Mouse (Mus musculus) heart, embryonic 14.5 days (tissue): ENCODE measurements around the gene Nmur1. TPM values are rescaled to one million over a fixed set of nuclear protein-coding genes. Genes with fewer than 3 reads are reported as not detected.
A peak's percentile ranks its signal among the peaks of the same experiment; 100 is the strongest.

ENCODE experiments used
- ATAC-seq: fragments of 200-750 bp; cut with Nextera tagmentation; 2 replicates; pipeline ENCODE4 v1.8.0; 2017; ENCODE audit warnings: low read depth, moderate TSS enrichment; ENCODE audit not compliant: insufficient number of reproducible peaks, insufficient read depth, low FRiP score
- H3K27ac ChIP-seq, 2 experiments: fragments of 200-500 bp in 1 of 2; fragments of 300-500 bp in 1 of 2; sonication (generic) in 1 of 2; replicated peaks in 1 of 2; 2 replicates each; pipeline ENCODE4 v1.5.1; 2012 to 2014; ENCODE audit warnings: low read depth in 2 of 2, low read length in 2 of 2, control low read depth in 1 of 2, mild to moderate bottlenecking in 1 of 2, mixed read lengths in 1 of 2; ENCODE audit not compliant: control insufficient read depth in 1 of 2, insufficient read depth in 1 of 2
- H3K27me3 ChIP-seq: fragments of 300-500 bp; sonication (generic); 2 replicates; pipeline ENCODE4 v1.6.1; 2014; ENCODE audit warnings: mild to moderate bottlenecking, low read length, control low read depth; ENCODE audit not compliant: control insufficient read depth, insufficient read depth
- H3K36me3 ChIP-seq: fragments of 300-500 bp; sonication (generic); 2 replicates; pipeline ENCODE4 v1.6.1; 2014; ENCODE audit warnings: mild to moderate bottlenecking, control low read depth, low read length, mixed read lengths; ENCODE audit not compliant: control insufficient read depth, insufficient read depth
- H3K4me1 ChIP-seq, 2 experiments: fragments of 200-500 bp in 1 of 2; fragments of 300-500 bp in 1 of 2; sonication (generic) in 1 of 2; 2 replicates each; pipeline ENCODE4 v1.6.1; 2012 to 2014; ENCODE audit warnings: low read length in 2 of 2, control low read depth in 1 of 2, mixed read lengths in 1 of 2; ENCODE audit not compliant: control insufficient read depth in 2 of 2, insufficient read depth in 2 of 2
- H3K4me2 ChIP-seq: fragments of 300-500 bp; sonication (generic); 2 replicates; pipeline ENCODE4 v1.6.1; 2014; ENCODE audit warnings: mild to moderate bottlenecking, low read length
- H3K4me3 ChIP-seq, 2 experiments: fragments of 200-500 bp in 1 of 2; fragments of 300-500 bp in 1 of 2; sonication (generic) in 1 of 2; 2 replicates each; pipeline ENCODE4 v1.5.1; 2012 to 2014; ENCODE audit warnings: low read length in 2 of 2, mild to moderate bottlenecking in 2 of 2, control low read depth in 1 of 2, low read depth in 1 of 2, moderate library complexity in 1 of 2; ENCODE audit not compliant: control insufficient read depth in 1 of 2, insufficient read depth in 1 of 2
- H3K9ac ChIP-seq: fragments of 300-500 bp; sonication (generic); 2 replicates; pipeline ENCODE4 v1.6.1; 2014; ENCODE audit warnings: mild to moderate bottlenecking, low read length
- H3K9me3 ChIP-seq: fragments of 300-500 bp; sonication (generic); 2 replicates; pipeline ENCODE4 v1.6.1; 2016; ENCODE audit warnings: low read length, control low read depth; ENCODE audit not compliant: control insufficient read depth
- WGBS: fragments of 180-500 bp; shearing (Covaris S2); extraction: QIAGEN DNeasy Blood & Tissue Kit; methylation state at CpG from one replicate; pipeline ENCODE4 v1.1.7; 2014; 5-methylcytosine and 5-hydroxymethylcytosine counted together
- polyA plus RNA-seq: library from polyadenylated mRNA; unstranded; fragments of >200 nt; fragmentation: Nextera tagmentation; extraction: Ambion mirVana; gene quantifications from 2 replicates; pipeline ENCODE4 v1.2.1, GENCODE M21; 2014

Nmur1 gene
- polyA plus RNA-seq, 1 experiment from 2014 or later = not detected

DNA sequence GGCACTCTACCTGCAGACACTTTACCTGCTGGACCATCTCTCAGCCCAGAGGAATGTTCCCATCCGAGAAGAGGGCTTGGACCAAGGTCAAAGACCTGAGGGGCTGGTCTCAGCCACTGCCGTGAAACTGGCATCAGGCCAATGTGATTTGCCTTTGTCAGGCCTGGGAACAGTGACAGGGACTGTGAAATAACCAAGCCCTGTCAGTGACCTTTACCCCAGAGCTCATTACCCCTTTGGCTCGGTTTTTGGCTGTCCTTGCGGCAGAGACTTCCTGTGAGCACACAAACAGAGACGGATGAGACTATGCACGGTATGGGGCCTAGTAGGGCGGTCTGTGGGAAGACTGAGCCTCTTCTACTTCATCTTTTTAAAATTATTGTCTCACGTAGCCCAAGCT lies 19.1 kb downstream of the Nmur1 start:
- Histone ChIP-seq H3K4me1 (peaks cover 5 to 8% of the 10 kb centered on the region in 2 experiments), H3K4me2 (no peak overlapping the region), H3K9me3 (peaks cover 3% of the 10 kb centered on the region; the same call in 1 of the 2 replicates), H3K27ac (peak overlapping the region in 1 of 2 experiments; percentile 44; a peak in 1 of 4 replicates), H3K27me3 (no peaks in the 10 kb centered on the region), H3K9ac (no peak overlapping the region), H3K36me3 (no peaks in the 10 kb centered on the region), H3K4me3 (no peak overlapping the region)
- WGBS = 48% methylated on average over 8 of the region's 8 CpGs
- no peak for ATAC-seq

DNA sequence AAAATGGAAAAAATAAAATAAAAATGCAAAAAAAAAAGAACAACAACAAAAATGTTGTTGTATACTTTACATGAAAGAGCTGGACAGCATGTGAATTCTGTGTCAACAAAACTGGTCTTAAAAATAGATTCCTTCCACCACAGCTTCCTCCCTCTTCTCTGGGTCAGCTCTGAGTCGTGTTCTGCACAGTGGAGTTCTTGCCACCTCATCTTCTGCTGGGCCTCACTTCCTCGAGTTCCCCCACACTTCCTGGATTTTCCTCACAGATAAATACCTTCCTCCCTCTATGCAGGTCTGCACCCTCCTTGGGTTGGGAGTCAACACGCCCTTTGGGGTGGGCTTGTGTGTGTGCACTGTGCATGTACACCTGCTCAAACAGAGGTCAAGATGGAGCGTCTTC lies 19.7 kb downstream of the Nmur1 start:
- no peaks in the 10 kb centered on the region for H3K36me3 ChIP-seq
- H3K27ac ChIP-seq = no peak overlapping the region
- H3K4me3 ChIP-seq = no peak overlapping the region
- H3K27me3 ChIP-seq = no peaks in the 10 kb centered on the region
- H3K4me1 ChIP-seq = peaks cover 5 to 8% of the 10 kb centered on the region in 2 experiments
- H3K4me2 ChIP-seq = no peak overlapping the region
- 63% methylated on average over 4 of the region's 4 CpGs for WGBS
- H3K9ac ChIP-seq = no peak overlapping the region
- ATAC-seq = no peak
- H3K9me3 ChIP-seq = peaks cover 3% of the 10 kb centered on the region; the same call in 1 of the 2 replicates

DNA sequence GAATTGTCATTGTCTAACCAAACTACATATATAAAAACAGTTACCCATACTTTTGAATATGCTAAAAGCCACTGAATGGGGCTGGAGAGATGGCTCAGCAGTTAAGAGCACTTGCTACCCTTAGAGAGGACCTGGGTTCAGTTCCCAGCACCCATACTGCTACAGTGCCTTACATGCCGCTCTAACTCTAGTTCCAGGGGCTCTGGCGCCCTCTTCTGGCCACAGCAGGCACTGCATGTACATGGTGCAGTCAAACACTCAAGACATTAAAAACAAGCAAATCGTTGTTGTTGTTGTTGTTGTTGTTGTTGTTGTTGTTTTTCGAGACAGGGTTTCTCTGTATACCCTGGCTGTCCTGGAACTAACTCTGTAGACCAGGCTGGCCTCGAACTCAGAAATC lies 21.2 kb downstream of the Nmur1 start:
- Histone ChIP-seq H3K9me3 (peaks cover 3% of the 10 kb centered on the region; the same call in 1 of the 2 replicates), H3K27me3 (no peaks in the 10 kb centered on the region), H3K27ac (no peak overlapping the region), H3K9ac (no peak overlapping the region), H3K4me2 (no peak overlapping the region), H3K36me3 (no peaks in the 10 kb centered on the region), H3K4me1 (peaks cover 5 to 11% of the 10 kb centered on the region in 2 experiments), H3K4me3 (no peak overlapping the region)
- ATAC-seq = no peak
- WGBS = 53% methylated on average over 5 of the region's 5 CpGs

DNA sequence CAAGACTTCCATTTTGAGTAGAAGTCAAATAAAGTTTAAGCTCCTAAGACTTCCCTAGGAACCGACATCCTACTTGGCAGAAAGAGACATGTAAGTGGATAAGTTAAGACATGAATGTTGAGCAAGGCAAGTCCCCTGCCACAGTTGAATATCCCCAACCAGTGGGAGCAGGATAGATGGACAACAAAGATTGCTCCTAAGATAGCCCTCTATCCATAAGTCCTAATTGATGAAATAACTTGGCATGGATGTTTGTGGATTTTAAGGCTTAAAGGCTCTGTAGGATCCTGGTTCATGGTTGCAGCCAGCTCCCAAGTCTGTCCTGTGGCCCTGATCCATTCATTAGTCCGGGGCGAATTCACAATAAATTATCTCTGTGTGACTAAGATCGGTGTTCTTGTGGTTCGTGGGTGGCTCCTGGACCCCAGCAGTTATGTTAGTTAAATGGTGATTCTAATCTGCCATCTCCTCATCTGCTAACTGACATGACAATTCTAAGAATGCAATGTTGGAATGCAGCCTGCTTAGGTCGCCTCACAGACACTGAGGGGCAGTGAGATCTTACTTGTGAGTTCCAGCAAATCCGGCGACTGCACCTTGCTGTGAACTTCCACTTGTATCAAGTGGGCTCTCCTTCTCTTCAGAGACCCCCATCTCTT lies 25.8 kb downstream of the Nmur1 start:
- Histone ChIP-seq H3K9ac (no peak overlapping the region), H3K36me3 (no peaks in the 10 kb centered on the region), H3K27ac (no peak overlapping the region), H3K4me2 (no peak overlapping the region), H3K4me1 (peaks cover 0 to 4% of the 10 kb centered on the region in 2 experiments; a peak in 1 of 4 replicates), H3K27me3 (no peaks in the 10 kb centered on the region), H3K4me3 (no peak overlapping the region), H3K9me3 (peaks cover 3% of the 10 kb centered on the region; the same call in 1 of the 2 replicates)
- no peak for ATAC-seq
- 47% methylated on average over 8 of the region's 8 CpGs for WGBS

DNA sequence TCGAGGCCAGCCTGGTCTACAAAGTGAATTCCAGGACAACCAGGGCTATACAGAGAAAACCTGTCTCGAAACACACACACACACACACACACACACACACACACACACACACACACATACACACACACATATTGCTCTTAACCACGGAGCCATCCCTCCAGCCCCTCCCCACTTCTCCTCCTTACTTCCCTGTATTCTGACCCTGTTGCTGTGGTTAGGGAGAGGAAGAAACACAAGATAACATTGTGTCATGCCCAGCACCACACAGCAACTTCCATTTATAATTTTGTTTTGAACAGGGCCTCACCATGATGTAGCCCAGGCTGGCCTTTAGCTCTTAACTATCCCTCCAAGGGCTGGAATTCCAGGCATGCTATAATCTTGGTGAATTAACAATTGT lies 26.7 kb downstream of the Nmur1 start:
- H3K36me3 ChIP-seq = no peaks in the 10 kb centered on the region
- no peak overlapping the region for H3K4me3 ChIP-seq
- H3K4me1 ChIP-seq = peaks cover 0 to 4% of the 10 kb centered on the region in 2 experiments; a peak in 1 of 4 replicates
- no peak overlapping the region for H3K4me2 ChIP-seq
- H3K9me3 ChIP-seq = no peaks in the 10 kb centered on the region
- 86% methylated on average over 3 of the region's 3 CpGs for WGBS
- no peak for ATAC-seq
- no peak overlapping the region for H3K9ac ChIP-seq
- no peaks in the 10 kb centered on the region for H3K27me3 ChIP-seq
- H3K27ac ChIP-seq = no peak overlapping the region

DNA sequence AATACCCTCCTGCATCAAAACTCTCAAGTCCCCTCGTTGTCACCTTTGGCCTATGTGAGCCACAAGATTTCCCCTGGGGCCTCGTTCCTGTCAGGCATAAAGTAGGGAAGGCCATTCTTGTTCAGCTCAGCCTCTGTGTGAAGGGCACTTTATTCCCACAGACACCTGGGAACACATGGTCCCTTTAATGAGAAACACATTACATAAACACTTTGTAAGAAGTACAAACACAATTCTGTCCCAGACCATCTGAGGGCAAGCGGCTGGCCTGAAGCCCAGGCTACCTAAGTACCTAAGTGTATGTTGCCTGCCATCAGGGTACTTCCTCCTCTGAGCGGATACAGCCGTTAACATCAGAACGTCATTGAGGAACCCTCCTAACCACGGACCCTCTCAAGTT lies 27.8 kb downstream of the Nmur1 start:
- H3K36me3 ChIP-seq = no peaks in the 10 kb centered on the region
- no peak overlapping the region for H3K4me3 ChIP-seq
- no peak overlapping the region for H3K9ac ChIP-seq
- no peaks in the 10 kb centered on the region for H3K9me3 ChIP-seq
- H3K4me1 ChIP-seq = peaks cover 4% of the 10 kb centered on the region in 2 experiments; a peak in 2 of 4 replicates
- WGBS = 61% methylated on average over 7 of the region's 7 CpGs
- H3K4me2 ChIP-seq = no peak overlapping the region
- no peak overlapping the region for H3K27ac ChIP-seq
- ATAC-seq = no peak
- no peaks in the 10 kb centered on the region for H3K27me3 ChIP-seq

DNA sequence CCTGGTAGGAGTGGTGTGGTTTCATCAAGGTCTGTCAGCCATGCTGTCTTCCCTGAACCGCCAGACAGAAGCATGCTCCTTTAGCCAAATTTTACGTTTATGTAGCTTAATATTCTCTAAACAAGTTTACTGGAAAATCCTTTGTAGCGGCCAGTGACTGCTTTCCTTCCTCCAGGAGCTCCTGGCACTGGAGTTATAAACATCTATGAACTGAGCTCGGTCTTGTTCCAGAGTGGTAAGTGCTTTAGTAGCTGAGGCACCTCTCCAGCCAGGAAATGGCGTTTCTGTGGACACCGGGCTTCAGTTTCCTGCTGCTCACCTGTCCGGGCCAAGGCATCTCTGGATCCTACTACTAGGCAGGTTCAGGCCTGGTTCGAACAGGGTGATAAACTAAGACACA lies 28.4 kb downstream of the Nmur1 start:
- H3K4me2 ChIP-seq = no peak overlapping the region
- 86% methylated on average over 8 of the region's 8 CpGs for WGBS
- ATAC-seq = no peak
- no peak overlapping the region for H3K4me3 ChIP-seq
- no peak overlapping the region for H3K27ac ChIP-seq
- H3K4me1 ChIP-seq = peaks cover 4% of the 10 kb centered on the region in 2 experiments; a peak in 2 of 4 replicates
- no peaks in the 10 kb centered on the region for H3K9me3 ChIP-seq
- no peak overlapping the region for H3K9ac ChIP-seq
- H3K36me3 ChIP-seq = no peaks in the 10 kb centered on the region
- H3K27me3 ChIP-seq = no peaks in the 10 kb centered on the region

DNA sequence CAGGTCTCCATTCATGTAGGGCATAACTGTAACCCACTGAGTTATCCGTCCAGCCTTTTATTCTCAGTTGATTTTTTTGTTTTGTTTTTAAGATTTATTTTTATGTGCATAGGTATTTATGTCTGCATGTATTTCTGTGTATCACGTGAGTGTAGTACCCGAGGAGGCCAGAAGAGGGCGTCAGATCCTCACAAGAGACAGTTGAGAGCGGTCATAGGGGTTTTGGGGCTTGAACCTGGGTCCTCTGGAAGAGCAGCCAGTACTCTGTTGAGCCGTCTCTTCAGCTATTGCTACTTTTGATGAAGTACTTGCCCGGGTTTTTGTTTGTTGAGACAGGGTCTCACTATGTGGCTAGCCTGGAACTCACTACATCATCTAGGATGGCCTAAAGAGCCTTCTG lies 30.1 kb downstream of the Nmur1 start:
- Histone ChIP-seq H3K4me1 (peaks cover 3 to 4% of the 10 kb centered on the region in 2 experiments; a peak in 2 of 4 replicates), H3K27me3 (no peaks in the 10 kb centered on the region), H3K9me3 (no peaks in the 10 kb centered on the region), H3K4me2 (no peak overlapping the region), H3K9ac (no peak overlapping the region), H3K4me3 (no peak overlapping the region), H3K36me3 (no peaks in the 10 kb centered on the region), H3K27ac (no peak overlapping the region)
- 66% methylated on average over 7 of the region's 7 CpGs for WGBS
- no peak for ATAC-seq
